Mouse (Mus musculus): ENCODE data around the gene Cdh13.

- TF ChIP-seq CTCF (IDR thresholded peaks at IDR 0.05; ENCODE audit: low read depth) (no peak), EP300 (IDR thresholded peaks at IDR 0.05; ENCODE audit: low read depth) (no peak)
Observed at GRCm38 (mm10) chr8:118635296-118636060, 351.9 kb downstream of the Cdh13 start.

Measured in liver, postnatal 0 days (tissue).